Mouse (Mus musculus) layer of hippocampus, postnatal 10 days (tissue): ENCODE measurements around the gene Ufm1. TPM values are rescaled to one million over a fixed set of nuclear protein-coding genes. Genes with fewer than 3 reads are reported as not detected.

Experiments
- DNase-seq, 2 experiments: peaks; one replicate each; pipeline ENCODE4 v3.0.0; 2021; ENCODE audit warnings: low spot score in 2 of 2
- long read RNA-seq: library from polyadenylated mRNA; stranded (forward); transcript quantifications from one replicate; pipeline ENCODE4 v2.0.0, GENCODE M21; 2023
- total RNA-seq, 2 experiments: library from RNA; stranded (reverse); gene quantifications; 2 replicates each; pipeline ENCODE4 v1.2.3; 2021

Ufm1 gene
- 10 to 100 TPM; 88.6 to 96.0 TPM for total RNA-seq
- long read RNA-seq, full-length matches to known transcripts, result 42 of 44 reads
- long read RNA-seq, partial matches to known transcripts, result 1 of 44 reads
- long read RNA-seq, other reads (novel, unspliced or antisense), result 1 of 44 reads

- DNase-seq, result peak; percentile 85 to 90
These were observed at the start of gene Ufm1 for GRCm38 (mm10) chr3:53863383-53864220. TSS of gene Ufm1 (minus strand) at chr3:53863830.

GRCm38 (mm10) chr3:53890619-53891540 lies 27.2 kb upstream of the Ufm1 start:
- DNase-seq, result peak; percentile 14 to 23

GRCm38 (mm10) chr3:53871596-53871995 lies 8.0 kb upstream of the Ufm1 start:
- DNase-seq, result no peak

- no peak for DNase-seq
These were observed 6.9 kb upstream of the Ufm1 start for GRCm38 (mm10) chr3:53870482-53870881.

- no peak for DNase-seq
These were observed 5.6 kb upstream of the Ufm1 start for GRCm38 (mm10) chr3:53869263-53869662.

GRCm38 (mm10) chr3:53868212-53868611 lies 4.6 kb upstream of the Ufm1 start:
- DNase-seq, result no peak

GRCm38 (mm10) chr3:53854831-53855230 lies 8.8 kb downstream of the Ufm1 start:
- DNase-seq, result no peak

GRCm38 (mm10) chr3:53854261-53854660 lies 9.4 kb downstream of the Ufm1 start:
- DNase-seq, result no peak

- no peak for DNase-seq
These were observed 15.4 kb downstream of the Ufm1 start for GRCm38 (mm10) chr3:53848262-53848661.

- no peak for DNase-seq
These were observed 15.9 kb downstream of the Ufm1 start for GRCm38 (mm10) chr3:53847726-53848125.

GRCm38 (mm10) chr3:53846206-53846928 lies 17.3 kb downstream of the Ufm1 start:
- DNase-seq, result no peak

- no peak for DNase-seq
These were observed 18.8 kb downstream of the Ufm1 start, which contains the start of gene Gm10985 for GRCm38 (mm10) chr3:53844786-53845185. TSS of gene Gm10985 (plus strand) at chr3:53845086.

- DNase-seq, result peak in 1 of 2 experiments; percentile 33
These were observed 29.4 kb downstream of the Ufm1 start for GRCm38 (mm10) chr3:53834238-53834637.

- DNase-seq, result no peak
These were observed 50.1 kb downstream of the Ufm1 start for GRCm38 (mm10) chr3:53813421-53813977.

Other genes with a start within 250 kb of the Ufm1 start
- gene Frem2, start 206.5 kb downstream of the Ufm1 start, total RNA-seq, result 1 to 10 TPM; 4.5 to 5.0 TPM
- gene Gm10985, start 18.7 kb downstream of the Ufm1 start, total RNA-seq, result not detected